Mouse (Mus musculus): Measurements from ENCODE around the gene Rere. TPM values are rescaled to one million over a fixed set of nuclear protein-coding genes. Genes with fewer than 3 reads are reported as not detected.
"Not testable (repeated sequence)": the region's sequence is repeated elsewhere in the genome, so short reads cannot be mapped to it uniquely, and the experiment has no call there.

The Rere gene
- polyA plus RNA-seq, 1 experiment from 2014 or later: 52.0 TPM

DNA sequence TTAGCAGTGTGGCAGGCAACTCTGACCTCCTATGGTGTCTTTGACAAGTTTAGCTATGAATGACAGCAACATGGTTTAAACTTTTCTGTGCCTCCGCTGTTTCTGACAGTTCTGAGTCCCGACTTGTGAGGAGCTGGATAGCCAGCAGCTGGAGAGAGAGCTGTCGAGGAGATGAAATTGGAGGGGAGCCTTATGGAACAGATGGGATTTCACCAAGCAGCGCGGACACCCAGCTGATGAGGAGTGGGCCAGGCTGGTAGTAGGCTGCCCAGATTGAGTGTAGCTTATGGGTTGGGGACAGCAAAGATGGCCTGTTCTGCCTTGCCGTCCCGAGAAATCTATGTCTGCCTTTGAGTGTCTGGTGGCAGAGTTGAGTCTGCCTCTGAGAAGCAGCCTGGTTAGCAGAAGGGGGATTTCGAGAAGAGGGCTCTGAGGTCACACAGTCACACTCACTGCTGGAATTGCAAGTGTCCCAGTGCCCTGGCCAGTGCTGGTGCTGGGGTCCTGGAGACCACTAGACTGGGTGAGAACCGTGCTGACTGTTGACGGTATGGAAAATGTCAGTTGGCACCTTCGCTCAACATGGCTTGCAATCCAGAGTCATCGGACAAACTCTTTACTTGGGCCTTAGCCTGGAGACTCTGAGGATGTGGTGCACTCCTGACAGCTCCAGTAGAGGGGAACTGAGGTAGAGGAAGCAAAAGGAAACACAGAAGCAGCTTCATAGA is 268.7 kb downstream of the Rere start:
- 87% methylated on average over 12 of the region's 12 CpGs for WGBS
- Histone ChIP-seq H3K27me3 (ENCODE audit: control insufficient read depth, insufficient read depth, low read length) (no peaks in the 10 kb centered on the region), H3K27ac (ENCODE audit: low read depth, low read length) (no peak overlapping the region), H3K4me3 (ENCODE audit: low read depth, low read length) (no peak overlapping the region), H3K9ac (ENCODE audit: low read length) (no peak overlapping the region), H3K36me3 (ENCODE audit: control insufficient read depth, insufficient read depth, low read length) (no peaks in the 10 kb centered on the region), H3K4me1 (ENCODE audit: control insufficient read depth, insufficient read depth, low read length) (no peaks in the 10 kb centered on the region), H3K4me2 (ENCODE audit: low read depth) (no peak overlapping the region), H3K9me3 (ENCODE audit: control insufficient read depth, low read length) (no peaks in the 10 kb centered on the region)
- ATAC-seq (ENCODE audit: insufficient read depth, low FRiP score, low TSS enrichment) (no peak), DNase-seq (ENCODE audit: low spot score) (no peak)

DNA sequence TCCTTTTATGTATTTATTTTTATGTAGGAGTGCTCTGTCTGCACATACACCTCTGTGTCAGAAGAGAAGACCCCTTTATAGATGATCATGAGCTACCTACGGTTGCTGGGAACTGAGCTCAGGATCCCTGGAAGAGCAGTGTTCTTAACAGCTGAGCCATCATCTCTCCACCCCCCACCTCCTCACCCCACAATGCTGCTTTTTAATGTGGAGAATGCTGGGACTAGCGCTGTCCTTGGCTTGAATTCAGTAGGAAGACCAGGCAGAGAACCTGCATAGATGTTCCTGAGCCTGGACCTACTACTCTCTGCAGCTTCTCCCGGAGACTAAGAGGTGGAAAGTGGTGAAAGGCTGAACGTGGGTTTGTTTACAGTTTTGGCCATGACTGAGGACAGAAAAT is 269.9 kb downstream of the Rere start:
- H3K27me3 ChIP-seq (ENCODE audit: control insufficient read depth, insufficient read depth, low read length): no peaks in the 10 kb centered on the region
- no peaks in the 10 kb centered on the region for H3K9me3 ChIP-seq (ENCODE audit: control insufficient read depth, low read length)
- no peaks in the 10 kb centered on the region for H3K36me3 ChIP-seq (ENCODE audit: control insufficient read depth, insufficient read depth, low read length)
- ATAC-seq (ENCODE audit: insufficient read depth, low FRiP score, low TSS enrichment): no peak
- H3K9ac ChIP-seq (ENCODE audit: low read length): no peak overlapping the region
- no peak for DNase-seq (ENCODE audit: low spot score)
- H3K4me2 ChIP-seq (ENCODE audit: low read depth): no peak overlapping the region
- no peak overlapping the region for H3K4me3 ChIP-seq (ENCODE audit: low read depth, low read length)
- H3K27ac ChIP-seq (ENCODE audit: low read depth, low read length): no peak overlapping the region
- H3K4me1 ChIP-seq (ENCODE audit: control insufficient read depth, insufficient read depth, low read length): peaks cover 7% of the 10 kb centered on the region
- WGBS: 90% methylated on average over 4 of the region's 4 CpGs

- Histone ChIP-seq H3K4me1 (ENCODE audit: control insufficient read depth, insufficient read depth, low read length) (peaks cover 20% of the 10 kb centered on the region), H3K36me3 (ENCODE audit: control insufficient read depth, insufficient read depth, low read length) (no peaks in the 10 kb centered on the region), H3K4me2 (ENCODE audit: low read depth) (no peak overlapping the region), H3K27me3 (ENCODE audit: control insufficient read depth, insufficient read depth, low read length) (no peaks in the 10 kb centered on the region), H3K9me3 (ENCODE audit: control insufficient read depth, low read length) (no peaks in the 10 kb centered on the region), H3K9ac (ENCODE audit: low read length) (no peak overlapping the region), H3K4me3 (ENCODE audit: low read depth, low read length) (no peak overlapping the region), H3K27ac (ENCODE audit: low read depth, low read length) (no peak overlapping the region)
- DNase-seq (ENCODE audit: low spot score): no peak
- no peak for ATAC-seq (ENCODE audit: insufficient read depth, low FRiP score, low TSS enrichment)
- WGBS: 88% methylated on average over 15 of the region's 15 CpGs
These were observed 271.5 kb downstream of the Rere start for GRCm38 (mm10) chr4:150552751-150553600.

GRCm38 (mm10) chr4:150555783-150556182 is 274.3 kb downstream of the Rere start:
- Histone ChIP-seq H3K9ac (ENCODE audit: low read length) (no peak overlapping the region), H3K4me3 (ENCODE audit: low read depth, low read length) (no peak overlapping the region), H3K27ac (ENCODE audit: low read depth, low read length) (peak overlapping the region; percentile 86), H3K4me1 (ENCODE audit: control insufficient read depth, insufficient read depth, low read length) (peaks cover 22% of the 10 kb centered on the region), H3K36me3 (ENCODE audit: control insufficient read depth, insufficient read depth, low read length) (no peaks in the 10 kb centered on the region), H3K4me2 (ENCODE audit: low read depth) (no peak overlapping the region; the same call in 1 of the 2 replicates), H3K27me3 (ENCODE audit: control insufficient read depth, insufficient read depth, low read length) (no peaks in the 10 kb centered on the region), H3K9me3 (ENCODE audit: control insufficient read depth, low read length) (no peaks in the 10 kb centered on the region)
- DNase-seq (ENCODE audit: low spot score) (no peak), ATAC-seq (ENCODE audit: insufficient read depth, low FRiP score, low TSS enrichment) (no peak)

DNA sequence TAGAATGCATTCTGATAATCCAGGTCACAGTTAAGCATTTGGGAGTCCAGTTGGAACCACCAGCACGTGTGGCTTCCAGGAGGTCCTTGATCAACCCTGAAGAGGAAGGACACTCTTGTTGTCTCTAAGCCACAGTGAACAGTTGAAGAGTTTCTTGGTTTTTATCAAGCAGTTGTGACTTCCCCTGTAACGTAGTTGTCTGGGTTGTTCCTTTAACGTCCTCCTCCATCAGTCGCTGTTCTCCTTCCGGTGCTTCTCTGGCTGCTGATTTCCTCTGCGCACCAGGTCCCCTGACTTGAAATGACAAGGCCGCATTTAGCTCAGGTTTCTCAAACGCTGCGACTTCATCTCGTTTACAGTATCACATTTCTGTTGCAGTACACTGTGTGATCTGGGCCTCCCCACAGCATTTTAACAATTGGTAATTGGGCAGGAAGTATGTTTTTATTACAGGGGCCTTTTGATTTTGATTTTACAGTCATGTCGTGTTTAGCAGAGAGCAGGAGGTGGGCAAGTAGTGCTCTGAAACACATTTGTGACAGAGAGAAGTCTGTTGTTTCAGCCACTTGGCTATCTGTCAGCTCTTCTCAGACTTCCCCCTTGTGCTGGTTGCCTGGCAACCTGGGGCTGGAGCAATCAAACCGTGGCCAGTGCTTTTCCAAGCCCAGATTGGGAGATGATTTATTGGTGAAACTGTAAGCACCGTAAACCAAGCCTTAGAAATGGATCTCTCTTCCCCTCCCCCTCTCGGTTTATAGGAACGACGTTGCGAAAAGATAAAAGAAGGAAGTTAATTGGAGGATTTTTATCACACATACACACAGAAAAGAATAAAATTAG is 275.2 kb downstream of the Rere start:
- H3K4me3 ChIP-seq (ENCODE audit: low read depth, low read length): no peak overlapping the region
- H3K4me1 ChIP-seq (ENCODE audit: control insufficient read depth, insufficient read depth, low read length): peaks cover 22% of the 10 kb centered on the region
- H3K4me2 ChIP-seq (ENCODE audit: low read depth): peak overlapping the region; percentile 25; the same call in 1 of the 2 replicates
- no peaks in the 10 kb centered on the region for H3K27me3 ChIP-seq (ENCODE audit: control insufficient read depth, insufficient read depth, low read length)
- no peaks in the 10 kb centered on the region for H3K36me3 ChIP-seq (ENCODE audit: control insufficient read depth, insufficient read depth, low read length)
- WGBS: 15% methylated on average over 17 of the region's 17 CpGs
- ATAC-seq (ENCODE audit: insufficient read depth, low FRiP score, low TSS enrichment): peak; percentile 89
- H3K9me3 ChIP-seq (ENCODE audit: control insufficient read depth, low read length): no peaks in the 10 kb centered on the region
- DNase-seq (ENCODE audit: low spot score): peak; percentile 86
- H3K27ac ChIP-seq (ENCODE audit: low read depth, low read length): peak overlapping the region; percentile 86
- peak overlapping the region; percentile 5; the same call in 1 of the 2 replicates for H3K9ac ChIP-seq (ENCODE audit: low read length)

DNA sequence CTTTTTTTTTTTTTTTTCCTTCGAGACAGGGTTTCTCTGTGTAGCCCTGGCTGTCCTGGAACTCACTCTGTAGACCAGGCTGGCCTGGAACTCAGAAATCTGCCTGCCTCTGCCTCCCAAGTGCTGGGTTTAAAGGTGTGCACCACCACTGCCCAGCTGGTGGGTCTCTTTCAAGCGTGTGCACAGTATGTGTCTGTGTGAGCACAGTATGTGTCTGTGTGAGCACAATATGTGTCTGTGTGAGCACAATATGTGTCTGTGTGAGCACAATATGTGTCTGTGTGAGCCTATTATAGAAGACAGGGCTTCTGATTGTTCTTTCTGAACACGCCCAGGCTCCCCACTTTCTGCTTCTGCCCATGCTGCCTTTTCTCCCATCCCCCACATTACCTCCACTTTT is 275.8 kb downstream of the Rere start:
- not testable (repeated sequence) for DNase-seq (ENCODE audit: low spot score); H3K36me3 ChIP-seq (ENCODE audit: control insufficient read depth, insufficient read depth, low read length); H3K4me3 ChIP-seq (ENCODE audit: low read depth, low read length); H3K4me2 ChIP-seq (ENCODE audit: low read depth); H3K9me3 ChIP-seq (ENCODE audit: control insufficient read depth, low read length); H3K9ac ChIP-seq (ENCODE audit: low read length); H3K27me3 ChIP-seq (ENCODE audit: control insufficient read depth, insufficient read depth, low read length)
- Histone ChIP-seq H3K27ac (ENCODE audit: low read depth, low read length) (peak overlapping the region; percentile 86), H3K4me1 (ENCODE audit: control insufficient read depth, insufficient read depth, low read length) (peaks cover 22% of the 10 kb centered on the region)
- 59% methylated on average over 3 of the region's 3 CpGs for WGBS
- 0 out of 2 replicates have a peak, but pooled peaks have one; percentile 43 for ATAC-seq (ENCODE audit: insufficient read depth, low FRiP score, low TSS enrichment)

DNA sequence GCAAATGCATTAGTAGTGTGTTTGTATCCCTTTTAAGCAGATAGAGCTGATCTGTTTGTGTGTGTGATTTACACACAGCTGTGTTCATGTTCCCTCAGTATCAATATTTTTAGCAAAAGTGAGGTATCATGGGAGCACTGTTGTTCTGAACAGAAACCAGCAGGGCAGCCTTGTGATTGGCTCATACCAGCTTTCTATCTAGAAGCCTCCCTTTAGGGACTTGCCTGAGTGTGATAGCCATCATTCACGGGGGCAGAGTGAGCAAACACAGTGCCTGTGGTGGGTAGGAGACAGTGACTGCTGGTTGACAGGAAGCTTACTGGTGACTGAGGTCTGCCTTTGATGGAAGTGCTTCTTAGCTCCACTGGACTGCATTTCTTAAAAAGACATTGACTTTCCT is 276.5 kb downstream of the Rere start:
- H3K27me3 ChIP-seq (ENCODE audit: control insufficient read depth, insufficient read depth, low read length): no peaks in the 10 kb centered on the region
- peaks cover 23% of the 10 kb centered on the region for H3K4me1 ChIP-seq (ENCODE audit: control insufficient read depth, insufficient read depth, low read length)
- no peak for DNase-seq (ENCODE audit: low spot score)
- H3K4me3 ChIP-seq (ENCODE audit: low read depth, low read length): no peak overlapping the region
- no peaks in the 10 kb centered on the region for H3K9me3 ChIP-seq (ENCODE audit: control insufficient read depth, low read length)
- H3K4me2 ChIP-seq (ENCODE audit: low read depth): no peak overlapping the region
- H3K27ac ChIP-seq (ENCODE audit: low read depth, low read length): peak overlapping the region; percentile 86
- H3K36me3 ChIP-seq (ENCODE audit: control insufficient read depth, insufficient read depth, low read length): no peaks in the 10 kb centered on the region
- no peak for ATAC-seq (ENCODE audit: insufficient read depth, low FRiP score, low TSS enrichment)
- no peak overlapping the region for H3K9ac ChIP-seq (ENCODE audit: low read length)
- WGBS: 46% methylated on average over 1 of the region's 1 CpGs

GRCm38 (mm10) chr4:150559514-150559913 is 278.1 kb downstream of the Rere start:
- Histone ChIP-seq H3K27ac (ENCODE audit: low read depth, low read length) (no peak overlapping the region), H3K4me1 (ENCODE audit: control insufficient read depth, insufficient read depth, low read length) (peaks cover 26% of the 10 kb centered on the region), H3K4me3 (ENCODE audit: low read depth, low read length) (no peak overlapping the region), H3K9me3 (ENCODE audit: control insufficient read depth, low read length) (no peaks in the 10 kb centered on the region), H3K9ac (ENCODE audit: low read length) (no peak overlapping the region), H3K4me2 (ENCODE audit: low read depth) (no peak overlapping the region), H3K27me3 (ENCODE audit: control insufficient read depth, insufficient read depth, low read length) (no peaks in the 10 kb centered on the region), H3K36me3 (ENCODE audit: control insufficient read depth, insufficient read depth, low read length) (no peaks in the 10 kb centered on the region)
- WGBS: 87% methylated on average over 3 of the region's 3 CpGs
- ATAC-seq (ENCODE audit: insufficient read depth, low FRiP score, low TSS enrichment): no peak
- no peak for DNase-seq (ENCODE audit: low spot score)

Measured in neural tube, embryonic 11.5 days (tissue).